Mouse (Mus musculus) hindbrain, embryonic 15.5 days (tissue): ENCODE measurements around the gene Klf6. TPM values are rescaled to one million over a fixed set of nuclear protein-coding genes. Genes with fewer than 3 reads are reported as not detected.
A peak's percentile ranks its signal among the peaks of the same experiment; 100 is the strongest.

ENCODE experiments used
- ATAC-seq: fragments of 200-750 bp; cut with Nextera tagmentation; 2 replicates; pipeline ENCODE4 v1.8.0; 2017; ENCODE audit warnings: low read depth, moderate number of reproducible peaks, moderate TSS enrichment; ENCODE audit not compliant: low FRiP score
- H3K27ac ChIP-seq: fragments of 300-500 bp; sonication (generic); replicated peaks from 2 replicates; pipeline ENCODE4 v1.5.1; 2015; ENCODE audit warnings: mild to moderate bottlenecking, inconsistent platforms
- H3K27me3 ChIP-seq: fragments of 300-500 bp; sonication (generic); 2 replicates; pipeline ENCODE4 v1.6.1; 2015; ENCODE audit warnings: control low read depth, inconsistent platforms
- H3K36me3 ChIP-seq: fragments of 300-500 bp; sonication (generic); 2 replicates; pipeline ENCODE4 v1.6.1; 2015; ENCODE audit warnings: control low read depth, inconsistent platforms
- H3K4me1 ChIP-seq: fragments of 300-500 bp; sonication (generic); replicated peaks from 2 replicates; pipeline ENCODE4 v1.6.1; 2015; ENCODE audit warnings: control low read depth, inconsistent platforms
- H3K4me2 ChIP-seq: fragments of 300-500 bp; sonication (generic); 2 replicates; pipeline ENCODE4 v1.6.1; 2015; ENCODE audit warnings: moderate library complexity, mild to moderate bottlenecking, inconsistent platforms
- H3K4me3 ChIP-seq: fragments of 300-500 bp; sonication (generic); 2 replicates; pipeline ENCODE4 v1.5.1; 2015; ENCODE audit warnings: mild to moderate bottlenecking, inconsistent platforms
- H3K9ac ChIP-seq: fragments of 300-500 bp; sonication (generic); 2 replicates; pipeline ENCODE4 v1.6.1; 2015; ENCODE audit warnings: inconsistent platforms
- H3K9me3 ChIP-seq: fragments of 300-500 bp; sonication (generic); 2 replicates; pipeline ENCODE4 v1.6.1; 2016; ENCODE audit warnings: control low read depth, inconsistent platforms
- WGBS: fragments of 180-500 bp; shearing (Covaris S2); methylation state at CpG from one replicate; pipeline ENCODE4 v1.1.7; 2015; 5-methylcytosine and 5-hydroxymethylcytosine counted together
- polyA plus RNA-seq: library from polyadenylated mRNA; unstranded; fragments of >200 nt; fragmentation: Nextera tagmentation; extraction: Ambion mirVana; gene quantifications from 2 replicates; pipeline ENCODE4 v1.2.1, GENCODE M21; 2015

Gene Klf6
- polyA plus RNA-seq, 1 experiment from 2014 or later, result 87.6 TPM

DNA sequence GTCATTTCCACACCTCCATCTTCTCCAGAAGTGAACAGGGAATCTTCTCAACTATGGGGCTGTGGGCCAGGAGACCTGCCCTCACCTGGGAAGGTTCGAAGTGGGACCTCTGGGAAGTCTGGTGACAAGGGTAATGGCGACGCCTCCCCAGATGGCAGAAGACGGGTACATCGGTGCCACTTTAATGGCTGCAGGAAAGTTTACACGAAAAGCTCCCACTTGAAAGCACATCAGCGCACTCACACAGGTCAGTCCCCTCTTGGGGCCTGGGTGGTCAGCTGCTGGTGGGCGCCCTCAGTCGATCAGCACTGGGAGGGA lies 3.8 kb downstream of the Klf6 start:
- H3K4me2 ChIP-seq, result peak overlapping the region; percentile 77
- 0 out of 2 replicates have a peak overlapping the region, but pooled peaks have one; percentile 2 for H3K9ac ChIP-seq
- H3K4me1 ChIP-seq, result peaks cover 43% of the 10 kb centered on the region
- no peaks in the 10 kb centered on the region for H3K9me3 ChIP-seq
- no peak for ATAC-seq
- H3K27ac ChIP-seq, result no peak overlapping the region
- H3K36me3 ChIP-seq, result peaks cover 32% of the 10 kb centered on the region
- WGBS, result 90% methylated on average over 9 of the region's 9 CpGs
- peak overlapping the region; percentile 57 for H3K4me3 ChIP-seq
- no peaks in the 10 kb centered on the region for H3K27me3 ChIP-seq

DNA sequence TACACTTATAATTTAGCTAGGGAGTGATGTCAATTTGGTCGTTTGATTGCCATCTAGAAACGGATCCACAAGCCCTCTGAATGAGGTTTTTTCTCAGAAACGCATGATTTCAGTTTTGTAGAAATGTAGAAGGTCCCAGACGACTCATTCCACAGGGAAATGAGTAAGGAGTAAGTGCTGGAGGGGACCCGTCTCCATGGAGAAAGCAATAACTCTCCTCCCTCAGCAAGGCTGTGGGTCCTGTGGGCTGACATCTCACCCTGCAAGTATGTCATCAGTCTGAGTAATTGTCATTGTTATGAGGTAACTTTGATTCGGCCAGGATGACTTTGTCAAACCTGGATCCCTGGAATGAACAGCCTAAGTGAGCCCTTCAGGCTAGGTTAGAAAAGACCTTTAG lies 4.8 kb downstream of the Klf6 start:
- no peak overlapping the region for H3K27ac ChIP-seq
- H3K4me1 ChIP-seq, result peaks cover 48% of the 10 kb centered on the region
- H3K4me2 ChIP-seq, result peak overlapping the region; percentile 77
- no peak overlapping the region for H3K9ac ChIP-seq
- no peaks in the 10 kb centered on the region for H3K9me3 ChIP-seq
- 0 out of 2 replicates have a peak overlapping the region, but pooled peaks have one; percentile 57 for H3K4me3 ChIP-seq
- H3K36me3 ChIP-seq, result peaks cover 32% of the 10 kb centered on the region
- no peak for ATAC-seq
- no peaks in the 10 kb centered on the region for H3K27me3 ChIP-seq
- 72% methylated on average over 6 of the region's 6 CpGs for WGBS

DNA sequence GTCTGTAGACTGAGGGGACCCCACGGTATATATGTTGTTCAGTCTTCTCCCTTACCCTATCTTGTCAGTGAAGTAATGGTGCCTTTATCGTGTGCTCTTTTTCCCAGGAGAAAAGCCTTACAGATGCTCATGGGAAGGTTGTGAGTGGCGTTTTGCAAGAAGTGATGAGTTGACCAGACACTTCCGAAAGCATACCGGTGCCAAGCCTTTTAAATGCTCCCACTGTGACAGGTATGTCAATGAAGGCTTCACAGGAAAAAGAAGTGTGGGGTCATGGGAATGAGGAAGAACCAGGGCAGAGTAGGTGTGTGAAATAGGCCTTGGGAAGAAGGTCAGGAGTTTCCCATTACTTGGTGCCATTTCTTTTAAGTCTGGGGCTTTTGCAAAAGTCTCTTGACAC lies 5.2 kb downstream of the Klf6 start:
- Histone ChIP-seq H3K4me1 (peaks cover 49% of the 10 kb centered on the region), H3K9ac (no peak overlapping the region), H3K4me2 (peak overlapping the region; percentile 77), H3K36me3 (peaks cover 32% of the 10 kb centered on the region), H3K4me3 (no peak overlapping the region), H3K9me3 (no peaks in the 10 kb centered on the region), H3K27ac (no peak overlapping the region), H3K27me3 (no peaks in the 10 kb centered on the region)
- WGBS, result 89% methylated on average over 5 of the region's 5 CpGs
- ATAC-seq, result no peak

DNA sequence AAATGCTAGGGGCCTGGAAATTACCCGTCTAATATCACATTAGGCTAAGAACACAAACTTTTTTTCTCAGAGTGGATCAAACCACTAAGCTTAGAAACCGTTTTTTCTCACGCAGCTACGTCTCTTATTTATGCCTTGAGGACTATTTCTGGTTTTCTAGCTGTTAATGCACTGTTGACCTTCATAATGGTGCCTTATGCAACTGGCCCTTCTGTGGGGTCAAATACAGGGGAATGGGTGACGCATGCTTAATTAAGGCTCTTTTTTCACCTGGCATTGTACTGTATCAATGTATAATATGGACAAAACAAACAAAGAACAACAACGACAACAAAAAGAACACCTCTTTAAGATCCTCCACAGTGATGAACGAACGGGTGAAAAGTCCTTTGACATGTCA lies 7.1 kb downstream of the Klf6 start:
- WGBS, result 72% methylated on average over 8 of the region's 8 CpGs
- Histone ChIP-seq H3K4me3 (no peak overlapping the region), H3K4me2 (no peak overlapping the region), H3K9ac (no peak overlapping the region), H3K36me3 (peaks cover 32% of the 10 kb centered on the region), H3K4me1 (peaks cover 49% of the 10 kb centered on the region), H3K9me3 (no peaks in the 10 kb centered on the region), H3K27ac (no peak overlapping the region), H3K27me3 (no peaks in the 10 kb centered on the region)
- ATAC-seq, result no peak

DNA sequence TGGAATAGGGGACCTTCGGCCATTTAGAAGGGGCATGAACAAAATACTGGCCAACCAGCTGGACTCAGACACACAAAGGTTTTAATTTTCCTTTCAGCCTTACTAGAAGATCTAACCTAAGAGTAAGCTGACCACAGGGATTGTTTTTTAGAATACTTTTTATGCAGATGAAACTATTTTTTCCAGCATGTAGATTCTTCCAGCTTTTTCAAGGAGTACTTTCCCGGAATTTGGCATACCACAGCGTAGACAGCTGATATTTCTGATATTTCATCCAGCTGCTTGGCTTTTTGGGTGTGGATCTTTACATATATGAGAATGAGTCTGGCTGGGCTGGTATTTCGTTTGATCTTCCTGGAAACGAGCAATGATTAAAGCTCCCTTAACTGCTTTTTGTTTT lies 8.2 kb downstream of the Klf6 start:
- Histone ChIP-seq H3K27me3 (no peaks in the 10 kb centered on the region), H3K4me1 (peaks cover 45% of the 10 kb centered on the region), H3K4me3 (no peak overlapping the region), H3K9ac (no peak overlapping the region), H3K36me3 (peaks cover 32% of the 10 kb centered on the region), H3K4me2 (no peak overlapping the region), H3K9me3 (no peaks in the 10 kb centered on the region), H3K27ac (0 out of 2 replicates have a peak overlapping the region, but pooled peaks have one; percentile 5)
- ATAC-seq, result no peak
- 45% methylated on average over 5 of the region's 5 CpGs for WGBS

DNA sequence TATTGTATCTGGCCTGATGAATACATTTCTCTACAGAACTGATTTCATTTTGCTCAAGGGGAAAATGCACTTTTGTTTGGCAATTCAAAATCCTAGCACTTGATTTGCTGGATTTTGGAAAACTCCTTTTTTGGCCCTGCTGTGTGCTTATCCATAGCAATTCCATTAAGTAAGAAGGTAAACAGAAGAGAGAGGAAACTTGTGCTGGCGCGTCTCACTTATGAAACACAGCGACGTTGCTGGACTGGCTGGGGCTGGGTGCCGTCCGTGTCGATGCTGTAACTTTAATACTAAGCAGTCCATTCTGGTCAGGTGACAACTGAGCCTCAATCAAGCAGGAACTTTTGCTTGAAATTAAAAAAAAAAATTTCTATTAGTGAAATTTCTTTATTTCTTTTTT lies 8.6 kb downstream of the Klf6 start:
- 14% methylated on average over 7 of the region's 7 CpGs for WGBS
- H3K27me3 ChIP-seq, result no peaks in the 10 kb centered on the region
- no peak overlapping the region for H3K4me3 ChIP-seq
- no peak overlapping the region for H3K9ac ChIP-seq
- H3K36me3 ChIP-seq, result peaks cover 32% of the 10 kb centered on the region
- no peak for ATAC-seq
- H3K4me1 ChIP-seq, result peaks cover 42% of the 10 kb centered on the region
- H3K27ac ChIP-seq, result 0 out of 2 replicates have a peak overlapping the region, but pooled peaks have one; percentile 5
- no peaks in the 10 kb centered on the region for H3K9me3 ChIP-seq
- H3K4me2 ChIP-seq, result no peak overlapping the region

DNA sequence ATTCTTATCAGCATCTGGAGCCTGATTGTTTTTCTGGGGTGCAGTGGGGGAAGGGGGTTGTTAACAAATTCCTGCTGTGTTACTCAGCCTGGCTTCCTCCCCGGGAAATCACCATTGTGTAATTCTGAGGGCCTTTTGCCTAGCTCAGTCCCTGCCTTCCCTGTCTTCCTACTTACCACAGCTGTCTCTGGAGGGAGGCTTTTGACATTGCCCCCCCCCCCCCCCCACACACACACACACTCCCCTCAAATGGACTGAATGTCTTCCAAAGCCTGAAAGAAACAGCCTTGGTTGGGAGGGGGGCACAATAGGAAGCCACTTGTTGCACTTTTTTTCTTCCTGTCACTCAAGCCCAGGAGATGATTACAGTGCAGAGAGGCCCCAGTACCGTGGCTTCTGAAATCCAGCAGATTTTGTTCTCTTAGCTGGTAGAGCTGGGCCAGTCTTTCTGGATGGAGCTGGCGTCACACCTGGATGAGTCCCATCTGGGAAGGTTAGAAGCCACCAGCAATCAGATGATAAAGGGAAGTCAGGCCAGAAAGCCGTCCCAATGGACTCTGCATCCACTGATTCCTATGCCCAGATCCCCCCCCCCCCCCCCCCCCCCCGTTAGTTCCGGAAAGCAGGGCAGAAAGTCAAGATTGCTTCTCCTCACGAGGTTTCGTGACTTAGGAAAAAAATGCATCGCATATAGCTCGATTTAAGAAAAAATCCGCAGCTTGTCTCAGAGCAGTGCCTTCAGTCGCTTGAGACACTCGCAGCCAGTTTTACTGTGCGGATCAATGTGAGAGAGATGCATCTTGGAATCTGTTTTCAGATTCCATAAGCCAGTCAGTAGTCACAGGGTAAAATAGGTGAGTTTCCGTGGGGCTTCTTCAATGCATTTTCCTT lies 9.3 kb downstream of the Klf6 start:
- Histone ChIP-seq H3K9me3 (no peaks in the 10 kb centered on the region), H3K36me3 (peaks cover 25% of the 10 kb centered on the region), H3K27ac (no peak overlapping the region), H3K9ac (no peak overlapping the region), H3K4me3 (no peak overlapping the region), H3K4me2 (0 out of 2 replicates have a peak overlapping the region, but pooled peaks have one; percentile 28), H3K27me3 (no peaks in the 10 kb centered on the region), H3K4me1 (peaks cover 34% of the 10 kb centered on the region)
- 14% methylated on average over 15 of the region's 15 CpGs for WGBS
- ATAC-seq, result peak; percentile 69; the same call in 1 of the 2 replicates

DNA sequence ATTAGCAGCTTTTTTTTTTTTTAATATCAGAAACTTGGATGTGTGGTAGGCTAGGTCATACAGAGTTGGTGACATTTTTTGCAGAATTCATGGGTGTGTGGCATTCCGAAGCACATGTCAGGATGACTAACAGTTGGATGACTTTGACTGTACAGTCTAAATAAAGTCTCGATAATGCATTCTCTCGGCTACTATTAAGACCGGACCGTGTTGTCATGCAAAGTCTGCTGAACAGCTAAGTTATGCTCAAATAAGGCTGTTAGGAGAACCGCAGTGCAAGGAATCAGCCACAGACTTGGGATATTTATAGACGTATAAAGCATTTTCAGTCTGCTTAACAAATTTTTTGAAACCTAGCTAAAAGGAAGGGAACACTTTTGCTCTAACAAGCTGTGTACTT lies 10.1 kb downstream of the Klf6 start:
- 67% methylated on average over 7 of the region's 7 CpGs for WGBS

DNA sequence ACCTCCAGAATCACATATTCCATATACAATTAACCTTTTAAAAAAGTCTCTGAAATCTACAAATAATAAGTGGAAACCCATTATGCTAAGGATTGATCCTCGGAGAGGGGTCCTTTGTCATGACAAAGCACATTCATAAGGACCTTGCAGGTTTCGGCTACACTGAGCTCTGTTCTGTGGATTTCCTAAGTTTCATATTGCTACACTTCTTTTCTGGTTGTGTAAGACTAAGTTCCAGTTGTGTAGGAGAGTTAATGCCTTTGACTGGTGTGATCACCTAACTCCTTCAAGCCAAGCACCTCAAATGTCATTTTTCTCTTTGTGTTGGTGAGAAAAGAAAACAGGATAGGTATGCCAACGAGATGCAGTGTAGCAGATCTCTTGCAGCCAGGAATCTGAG lies 12.4 kb downstream of the Klf6 start:
- Histone ChIP-seq H3K9me3 (no peaks in the 10 kb centered on the region), H3K4me2 (no peak overlapping the region), H3K27me3 (no peaks in the 10 kb centered on the region), H3K36me3 (no peaks in the 10 kb centered on the region), H3K27ac (no peak overlapping the region), H3K4me1 (peaks cover 18% of the 10 kb centered on the region), H3K4me3 (no peak overlapping the region), H3K9ac (no peak overlapping the region)
- 83% methylated on average over 3 of the region's 3 CpGs for WGBS
- ATAC-seq, result no peak

More for the DNA sequence above, 10.1 kb downstream of the Klf6 start:
- ATAC-seq, result no peak
- no peak overlapping the region for H3K27ac ChIP-seq
- H3K9ac ChIP-seq, result no peak overlapping the region
- no peak overlapping the region for H3K4me2 ChIP-seq
- H3K9me3 ChIP-seq, result no peaks in the 10 kb centered on the region
- H3K4me1 ChIP-seq, result peaks cover 26% of the 10 kb centered on the region
- H3K4me3 ChIP-seq, result no peak overlapping the region
- H3K36me3 ChIP-seq, result peaks cover 18% of the 10 kb centered on the region
- H3K27me3 ChIP-seq, result no peaks in the 10 kb centered on the region

DNA sequence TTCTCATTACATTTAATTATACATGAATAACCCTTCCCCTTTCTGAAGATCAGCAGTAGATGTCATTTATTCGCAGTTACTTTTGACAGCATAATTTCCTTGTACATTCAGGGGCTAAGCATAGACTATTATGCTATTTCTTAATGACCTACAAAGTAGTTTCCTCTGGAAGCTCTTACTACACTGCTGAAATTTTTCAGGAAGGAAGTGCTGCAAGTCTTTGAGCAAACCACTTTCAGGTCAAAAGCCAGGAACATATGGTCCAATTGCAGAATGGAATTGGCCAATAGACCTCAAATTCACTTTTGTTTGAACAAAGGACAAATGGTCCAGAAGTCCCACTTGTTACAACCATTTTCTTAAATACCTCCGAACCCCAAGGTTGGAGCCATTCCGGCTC lies 14.2 kb downstream of the Klf6 start:
- Histone ChIP-seq H3K9me3 (no peaks in the 10 kb centered on the region), H3K9ac (no peak overlapping the region), H3K4me2 (no peak overlapping the region), H3K4me3 (no peak overlapping the region), H3K36me3 (no peaks in the 10 kb centered on the region), H3K27me3 (no peaks in the 10 kb centered on the region), H3K27ac (no peak overlapping the region), H3K4me1 (peaks cover 7% of the 10 kb centered on the region)
- 87% methylated on average over 3 of the region's 3 CpGs for WGBS
- no peak for ATAC-seq

DNA sequence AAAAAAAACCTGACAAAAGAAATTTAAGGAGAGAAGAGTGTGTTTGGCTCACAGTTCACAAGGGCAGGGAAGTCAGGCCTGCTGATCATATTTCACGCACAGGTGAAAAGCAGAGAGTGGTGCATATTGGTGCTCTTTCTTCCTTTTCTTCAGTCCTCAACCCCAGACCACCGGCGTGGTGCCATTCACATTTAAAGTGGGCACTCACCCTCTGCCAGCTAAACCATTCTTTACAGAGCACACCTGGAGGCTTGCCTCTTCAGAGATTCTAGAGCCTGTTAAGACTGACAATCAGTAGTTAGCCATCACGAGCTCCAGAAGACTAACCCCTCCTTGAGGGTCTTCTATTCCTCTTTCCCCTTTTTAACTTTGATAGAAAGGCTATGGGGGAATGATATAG lies 17.5 kb downstream of the Klf6 start:
- 49% methylated on average over 4 of the region's 4 CpGs for whole genome bisulfite sequencing
- H3K27me3 ChIP-seq, result no peaks in the 10 kb centered on the region
- H3K4me2 ChIP-seq, result no peak overlapping the region
- no peaks in the 10 kb centered on the region for H3K36me3 ChIP-seq
- no peak overlapping the region for H3K27ac ChIP-seq
- H3K9ac ChIP-seq, result no peak overlapping the region
- no peak overlapping the region for H3K4me3 ChIP-seq
- no peak for ATAC-seq
- H3K9me3 ChIP-seq, result no peaks in the 10 kb centered on the region
- H3K4me1 ChIP-seq, result no peaks in the 10 kb centered on the region

DNA sequence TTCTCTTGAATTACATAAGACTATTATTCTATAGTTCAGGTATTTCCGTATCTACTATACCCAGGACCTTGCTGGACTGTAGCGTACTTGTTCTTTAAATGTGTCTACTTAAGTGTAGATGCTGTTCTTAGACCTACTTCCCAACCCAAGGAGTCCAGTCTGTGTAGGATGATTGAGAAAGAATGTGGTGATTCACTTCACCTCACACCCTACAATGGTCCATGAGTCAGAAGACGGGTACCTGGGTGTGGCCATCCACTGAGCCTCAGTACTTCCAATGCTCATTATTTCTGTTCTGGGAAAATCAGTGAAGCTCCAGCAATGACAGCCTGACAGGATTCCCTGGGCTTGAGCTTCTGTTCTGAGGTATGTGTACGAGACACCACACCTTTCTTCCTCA lies 25.5 kb downstream of the Klf6 start:
- Histone ChIP-seq H3K27me3 (no peaks in the 10 kb centered on the region), H3K9me3 (no peaks in the 10 kb centered on the region), H3K4me3 (no peak overlapping the region), H3K9ac (no peak overlapping the region), H3K4me2 (no peak overlapping the region), H3K36me3 (no peaks in the 10 kb centered on the region), H3K27ac (no peak overlapping the region), H3K4me1 (no peaks in the 10 kb centered on the region)
- ATAC-seq, result no peak
- WGBS, result 95% methylated on average over 4 of the region's 4 CpGs
